Mouse (Mus musculus): ENCODE measurements around the gene Tcp11l2. TPM values are rescaled to one million over a fixed set of nuclear protein-coding genes. Genes with fewer than 3 reads are reported as not detected.

Tcp11l2 gene
- 11.2 and 21.0 TPM in 2 replicates for total RNA-seq (2017)

GRCm38 (mm10) chr10:84576395-84577070 is at the start of gene Tcp11l2:
TSS of gene Tcp11l2 (plus strand) at chr10:84576626.
- peak; percentile 84 for ATAC-seq (replicated peaks; ENCODE audit: low read depth, poor library complexity, severe bottlenecking)

- 0 out of 2 replicates have a peak, but pooled peaks have one; percentile 35 for ATAC-seq (replicated peaks; ENCODE audit: low read depth, poor library complexity, severe bottlenecking)
Observed at GRCm38 (mm10) chr10:84527070-84527469, 49.4 kb upstream of the Tcp11l2 start.

GRCm38 (mm10) chr10:84527631-84528030 is 48.8 kb upstream of the Tcp11l2 start:
- no peak for ATAC-seq (replicated peaks; ENCODE audit: low read depth, poor library complexity, severe bottlenecking)

GRCm38 (mm10) chr10:84530388-84530787 is 46.0 kb upstream of the Tcp11l2 start:
- ATAC-seq (replicated peaks; ENCODE audit: low read depth, poor library complexity, severe bottlenecking), result no peak

GRCm38 (mm10) chr10:84531576-84531975 is 44.9 kb upstream of the Tcp11l2 start:
- no peak for ATAC-seq (replicated peaks; ENCODE audit: low read depth, poor library complexity, severe bottlenecking)

- ATAC-seq (replicated peaks; ENCODE audit: low read depth, poor library complexity, severe bottlenecking), result no peak
Observed at GRCm38 (mm10) chr10:84532191-84532889, 44.1 kb upstream of the Tcp11l2 start.

GRCm38 (mm10) chr10:84532911-84533882 is 43.2 kb upstream of the Tcp11l2 start:
- ATAC-seq (replicated peaks; ENCODE audit: low read depth, poor library complexity, severe bottlenecking), result 0 out of 2 replicates have a peak, but pooled peaks have one; percentile 23

GRCm38 (mm10) chr10:84533912-84534671 is 42.3 kb upstream of the Tcp11l2 start, which contains the start of gene Ckap4:
TSS of gene Ckap4 (minus strand) at chr10:84534062.
- peak; percentile 45; the same call in 1 of the 2 replicates for ATAC-seq (replicated peaks; ENCODE audit: low read depth, poor library complexity, severe bottlenecking)

- no peak; the same call in 1 of the 2 replicates for ATAC-seq (replicated peaks; ENCODE audit: low read depth, poor library complexity, severe bottlenecking)
Observed at GRCm38 (mm10) chr10:84535458-84535857, 41.0 kb upstream of the Tcp11l2 start.

- no peak for ATAC-seq (replicated peaks; ENCODE audit: low read depth, poor library complexity, severe bottlenecking)
Observed at GRCm38 (mm10) chr10:84535859-84536258, 40.6 kb upstream of the Tcp11l2 start.

- ATAC-seq (replicated peaks; ENCODE audit: low read depth, poor library complexity, severe bottlenecking), result no peak
Observed at GRCm38 (mm10) chr10:84539651-84540050, 36.8 kb upstream of the Tcp11l2 start.

- ATAC-seq (replicated peaks; ENCODE audit: low read depth, poor library complexity, severe bottlenecking), result peak; percentile 71
Observed at GRCm38 (mm10) chr10:84542802-84543658, 33.4 kb upstream of the Tcp11l2 start.

- ATAC-seq (replicated peaks; ENCODE audit: low read depth, poor library complexity, severe bottlenecking), result no peak
Observed at GRCm38 (mm10) chr10:84544841-84545610, 31.4 kb upstream of the Tcp11l2 start.

GRCm38 (mm10) chr10:84549146-84549919 is 27.1 kb upstream of the Tcp11l2 start:
- ATAC-seq (replicated peaks; ENCODE audit: low read depth, poor library complexity, severe bottlenecking), result peak; percentile 78

- ATAC-seq (replicated peaks; ENCODE audit: low read depth, poor library complexity, severe bottlenecking), result peak; percentile 90
Observed at GRCm38 (mm10) chr10:84549920-84550293, 26.5 kb upstream of the Tcp11l2 start.

GRCm38 (mm10) chr10:84551846-84552245 is 24.6 kb upstream of the Tcp11l2 start:
- no peak for ATAC-seq (replicated peaks; ENCODE audit: low read depth, poor library complexity, severe bottlenecking)

GRCm38 (mm10) chr10:84552477-84552876 is 23.9 kb upstream of the Tcp11l2 start:
- ATAC-seq (replicated peaks; ENCODE audit: low read depth, poor library complexity, severe bottlenecking), result no peak
